Mouse (Mus musculus) neural tube, embryonic 12.5 days (tissue): Measurements from ENCODE around the gene Cyb5d1. TPM values are rescaled to one million over a fixed set of nuclear protein-coding genes. Genes with fewer than 3 reads are reported as not detected.
A peak's percentile ranks its signal among the peaks of the same experiment; 100 is the strongest.
"Not testable (repeated sequence)": the region's sequence is repeated elsewhere in the genome, so short reads cannot be mapped to it uniquely, and the experiment has no call there.

Experiments
- ATAC-seq: fragments of 200-750 bp; cut with Nextera tagmentation; 2 replicates; pipeline ENCODE4 v1.8.0; 2017; ENCODE audit warnings: low read depth, mild to moderate bottlenecking, moderate TSS enrichment, moderate library complexity; ENCODE audit not compliant: low FRiP score
- H3K27ac ChIP-seq: fragments of 300-500 bp; sonication (generic); 2 replicates; pipeline ENCODE4 v1.5.1; 2016
- H3K27me3 ChIP-seq: fragments of 300-500 bp; sonication (generic); replicated peaks from 2 replicates; pipeline ENCODE4 v1.6.1; 2016; ENCODE audit warnings: mild to moderate bottlenecking
- H3K36me3 ChIP-seq: fragments of 300-500 bp; sonication (generic); 2 replicates; pipeline ENCODE4 v1.6.1; 2016; ENCODE audit warnings: mild to moderate bottlenecking
- H3K4me1 ChIP-seq: fragments of 300-500 bp; sonication (generic); 2 replicates; pipeline ENCODE4 v1.6.1; 2016
- H3K4me2 ChIP-seq: fragments of 300-500 bp; sonication (generic); replicated peaks from 2 replicates; pipeline ENCODE4 v1.6.1; 2016; ENCODE audit warnings: mild to moderate bottlenecking
- H3K4me3 ChIP-seq: fragments of 300-500 bp; sonication (generic); 2 replicates; pipeline ENCODE4 v1.5.1; 2016
- H3K9ac ChIP-seq: fragments of 300-500 bp; sonication (generic); 2 replicates; pipeline ENCODE4 v1.6.1; 2016; ENCODE audit warnings: mild to moderate bottlenecking
- H3K9me3 ChIP-seq: fragments of 300-500 bp; sonication (generic); 2 replicates; pipeline ENCODE4 v1.6.1; 2016; ENCODE audit warnings: mild to moderate bottlenecking
- WGBS: fragments of 180-500 bp; shearing (Covaris S2); methylation state at CpG from one replicate; pipeline ENCODE4 v1.1.7; 2016; 5-methylcytosine and 5-hydroxymethylcytosine counted together
- polyA plus RNA-seq: library from polyadenylated mRNA; unstranded; fragments of >200 nt; fragmentation: Nextera tagmentation; extraction: Ambion mirVana; gene quantifications from 2 replicates; pipeline ENCODE4 v1.2.1, GENCODE M21; 2016

Cyb5d1 gene
- polyA plus RNA-seq, 1 experiment from 2014 or later = 49.9 TPM

DNA sequence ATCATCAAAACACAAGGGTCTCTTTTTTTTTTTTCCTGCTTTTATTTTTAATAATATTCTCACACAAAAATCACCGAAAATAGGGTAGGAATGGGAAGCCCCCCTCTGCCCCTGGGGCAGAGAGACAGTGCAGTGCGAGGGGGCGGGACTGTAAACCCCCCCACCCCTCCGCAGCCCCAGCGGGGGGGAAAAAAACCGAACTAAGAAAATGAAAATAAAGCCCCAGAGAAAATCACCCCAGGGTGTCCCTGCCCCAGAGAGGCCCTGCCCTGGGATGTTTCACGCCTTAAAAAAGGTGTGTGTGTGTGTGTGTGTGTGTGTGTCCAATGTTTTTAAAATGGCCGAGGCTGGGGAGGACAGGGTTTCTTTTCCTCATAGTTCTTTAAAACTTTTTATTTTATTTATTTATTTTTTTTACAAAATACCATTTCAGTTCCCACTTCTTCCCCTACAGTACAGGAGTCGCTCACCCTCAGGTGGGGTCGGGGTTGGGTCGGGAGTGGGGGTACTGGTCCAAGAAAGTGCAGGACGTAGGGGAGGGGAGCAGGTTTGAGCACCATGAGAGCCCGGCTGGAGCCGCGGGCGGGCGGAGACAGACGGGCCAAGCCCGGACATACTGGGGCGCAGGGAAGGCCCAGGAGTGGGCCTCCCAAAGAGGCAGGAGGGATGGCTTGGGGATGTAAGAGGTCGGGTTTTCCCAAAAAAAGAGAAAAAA, 3.2 kb upstream of the Cyb5d1 start:
- no peak for ATAC-seq
- Histone ChIP-seq H3K4me1 (peaks cover 42% of the 10 kb centered on the region), H3K4me2 (peak overlapping the region; percentile 79), H3K36me3 (peaks cover 47% of the 10 kb centered on the region), H3K4me3 (no peak overlapping the region), H3K27ac (no peak overlapping the region), H3K9me3 (no peaks in the 10 kb centered on the region), H3K9ac (peak overlapping the region; percentile 38; the same call in 1 of the 2 replicates), H3K27me3 (peaks cover 17% of the 10 kb centered on the region)
- 14% methylated on average over 21 of the region's 21 CpGs for whole genome bisulfite sequencing

- WGBS = 9% methylated on average over 16 of the region's 16 CpGs
- H3K4me1 ChIP-seq = peaks cover 42% of the 10 kb centered on the region
These were observed 2.6 kb upstream of the Cyb5d1 start, which contains the start of gene Tmem88 for GRCm38 (mm10) chr11:69398059-69398458. TSS of gene Tmem88 (minus strand) at chr11:69398234.

DNA sequence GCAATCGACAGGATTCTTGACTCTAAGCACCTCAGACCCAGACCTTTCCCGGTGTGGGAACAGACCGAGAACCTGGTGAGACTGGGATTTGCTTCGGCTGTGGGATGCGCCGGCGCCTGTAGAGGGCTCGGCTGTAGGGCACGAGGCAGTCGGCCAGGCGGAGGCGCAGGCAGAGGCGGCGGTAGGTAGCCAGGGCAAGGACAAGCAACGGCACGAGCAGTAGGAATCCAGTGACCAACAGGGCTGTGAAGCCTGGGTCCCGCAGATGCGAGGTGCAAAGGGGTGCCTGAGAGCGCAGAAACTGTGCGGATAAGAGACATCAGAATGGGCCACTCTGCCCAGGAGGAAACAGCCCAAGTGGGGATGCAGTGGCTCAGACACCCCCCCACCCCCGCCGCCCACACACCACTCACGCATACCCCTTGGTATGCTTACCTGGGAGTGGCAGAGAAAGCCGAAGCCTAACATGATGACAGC, 2.2 kb upstream of the Cyb5d1 start:
- H3K4me1 ChIP-seq = peaks cover 42% of the 10 kb centered on the region
- WGBS = 14% methylated on average over 24 of the region's 24 CpGs
- H3K4me3 ChIP-seq = peak overlapping the region; percentile 7

More at GRCm38 (mm10) chr11:69398059-69398458, 2.6 kb upstream of the Cyb5d1 start, which contains the start of gene Tmem88:
- Histone ChIP-seq H3K27me3 (peaks cover 17% of the 10 kb centered on the region), H3K9ac (peak within 1 kb of the TSS; percentile 82; the same call in 1 of the 2 replicates), H3K9me3 (no peaks in the 10 kb centered on the region), H3K27ac (no peak within 1 kb of the TSS), H3K4me3 (peak within 1 kb of the TSS; percentile 7), H3K36me3 (peaks cover 41% of the 10 kb centered on the region), H3K4me2 (peak within 1 kb of the TSS; percentile 79)
- ATAC-seq = no peak

DNA sequence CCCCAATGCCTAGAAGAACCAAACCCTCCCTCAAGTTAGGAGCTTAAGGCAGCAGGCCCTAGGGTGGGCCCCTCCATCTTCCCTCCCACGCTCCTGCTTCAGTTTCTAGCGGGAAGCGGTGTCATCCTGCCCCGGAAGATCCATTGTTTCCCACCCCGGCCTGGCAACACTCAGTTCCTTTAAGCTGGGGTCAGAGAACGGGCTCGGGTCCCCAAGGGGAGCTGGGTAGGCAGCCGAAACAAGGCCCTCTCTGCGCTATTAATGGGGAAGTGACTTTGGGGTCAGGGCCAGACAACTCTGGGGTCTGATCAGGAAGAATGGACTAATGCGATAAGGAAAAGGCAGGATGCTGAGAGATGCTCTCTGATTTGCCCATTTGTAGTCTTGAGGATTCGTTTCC, 1.3 kb upstream of the Cyb5d1 start:
- Histone ChIP-seq H3K27ac (no peak overlapping the region), H3K36me3 (peaks cover 32% of the 10 kb centered on the region), H3K4me2 (peak overlapping the region; percentile 79), H3K4me3 (peak overlapping the region; percentile 73; the same call in 1 of the 2 replicates), H3K9me3 (no peaks in the 10 kb centered on the region), H3K9ac (peak overlapping the region; percentile 82), H3K4me1 (peaks cover 42% of the 10 kb centered on the region), H3K27me3 (peaks cover 17% of the 10 kb centered on the region)
- ATAC-seq = no peak
- 26% methylated on average over 11 of the region's 11 CpGs for whole genome bisulfite sequencing

More for the DNA sequence above, 2.2 kb upstream of the Cyb5d1 start:
- peak overlapping the region; percentile 38; the same call in 1 of the 2 replicates for H3K9ac ChIP-seq
- peaks cover 37% of the 10 kb centered on the region for H3K36me3 ChIP-seq
- ATAC-seq = no peak
- H3K9me3 ChIP-seq = no peaks in the 10 kb centered on the region
- no peak overlapping the region for H3K27ac ChIP-seq
- H3K27me3 ChIP-seq = peaks cover 17% of the 10 kb centered on the region
- peak overlapping the region; percentile 79 for H3K4me2 ChIP-seq

DNA sequence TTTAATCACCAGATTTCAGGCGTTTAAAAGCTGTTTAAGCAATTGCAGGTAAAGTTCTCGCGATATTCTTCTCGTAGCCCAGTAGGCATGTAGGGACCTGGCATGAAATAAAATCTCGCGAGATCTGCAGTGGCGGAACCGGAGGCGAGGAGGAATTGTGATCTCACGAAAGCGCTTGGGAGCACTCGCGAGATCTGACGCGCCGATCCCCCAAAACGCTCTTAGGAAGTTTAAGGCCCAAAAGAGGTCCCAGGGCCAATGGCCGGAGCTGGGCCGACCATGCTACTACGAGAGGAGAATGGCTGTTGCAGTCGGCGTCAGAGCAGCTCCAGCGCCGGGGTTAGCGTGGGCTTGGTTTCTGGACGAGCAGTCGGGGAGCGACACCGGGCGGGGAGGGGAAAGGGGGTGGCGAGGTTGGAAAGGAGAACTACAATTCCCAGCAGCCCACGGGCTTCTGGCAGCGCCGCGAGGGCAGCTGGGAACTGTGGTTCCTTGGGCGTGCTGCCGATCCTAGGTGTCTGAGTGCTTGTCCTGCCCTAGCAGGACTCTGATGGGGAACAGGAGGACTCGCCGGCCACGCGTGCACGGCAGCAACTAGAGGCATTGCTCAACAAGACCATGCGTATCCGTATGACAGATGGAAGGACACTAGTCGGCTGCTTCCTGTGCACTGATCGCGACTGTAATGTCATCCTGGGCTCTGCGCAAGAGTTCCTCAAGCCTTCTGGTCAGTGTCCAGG, 373 bp upstream of the Cyb5d1 start:
- peaks cover 38% of the 10 kb centered on the region for H3K4me1 ChIP-seq
- H3K9ac ChIP-seq = peak overlapping the region; percentile 82
- peak overlapping the region; percentile 85; the same call in 1 of the 2 replicates for H3K27ac ChIP-seq
- under 1% methylated on average over 48 of the region's 48 CpGs for WGBS
- H3K36me3 ChIP-seq = peaks cover 22% of the 10 kb centered on the region
- H3K9me3 ChIP-seq = no peaks in the 10 kb centered on the region
- ATAC-seq = peak; percentile 86
- peak overlapping the region; percentile 73 for H3K4me3 ChIP-seq
- peaks cover 15% of the 10 kb centered on the region for H3K27me3 ChIP-seq
- peak overlapping the region; percentile 79 for H3K4me2 ChIP-seq

- not testable (repeated sequence) for H3K27me3 ChIP-seq, ATAC-seq, H3K9me3 ChIP-seq, H3K27ac ChIP-seq
- H3K4me1 ChIP-seq = peaks cover 32% of the 10 kb centered on the region
- H3K36me3 ChIP-seq = peaks cover 11% of the 10 kb centered on the region
- H3K9ac ChIP-seq = peak overlapping the region; percentile 82
- H3K4me2 ChIP-seq = peak overlapping the region; percentile 79
- H3K4me3 ChIP-seq = peak overlapping the region; percentile 73
- 2% methylated on average over 31 of the region's 31 CpGs for WGBS
These were observed 752 bp downstream of the Cyb5d1 start for GRCm38 (mm10) chr11:69394591-69395167.

- ATAC-seq = no peak
- Histone ChIP-seq H3K36me3 (peaks cover 3% of the 10 kb centered on the region; the same call in 1 of the 2 replicates), H3K4me3 (no peak overlapping the region), H3K27me3 (no peaks in the 10 kb centered on the region), H3K9ac (no peak overlapping the region), H3K9me3 (no peaks in the 10 kb centered on the region), H3K4me2 (0 out of 2 replicates have a peak overlapping the region, but pooled peaks have one; percentile 9), H3K27ac (no peak overlapping the region), H3K4me1 (peaks cover 4% of the 10 kb centered on the region)
- WGBS = 54% methylated on average over 10 of the region's 10 CpGs
These were observed 4.9 kb downstream of the Cyb5d1 start for GRCm38 (mm10) chr11:69390400-69391034.

DNA sequence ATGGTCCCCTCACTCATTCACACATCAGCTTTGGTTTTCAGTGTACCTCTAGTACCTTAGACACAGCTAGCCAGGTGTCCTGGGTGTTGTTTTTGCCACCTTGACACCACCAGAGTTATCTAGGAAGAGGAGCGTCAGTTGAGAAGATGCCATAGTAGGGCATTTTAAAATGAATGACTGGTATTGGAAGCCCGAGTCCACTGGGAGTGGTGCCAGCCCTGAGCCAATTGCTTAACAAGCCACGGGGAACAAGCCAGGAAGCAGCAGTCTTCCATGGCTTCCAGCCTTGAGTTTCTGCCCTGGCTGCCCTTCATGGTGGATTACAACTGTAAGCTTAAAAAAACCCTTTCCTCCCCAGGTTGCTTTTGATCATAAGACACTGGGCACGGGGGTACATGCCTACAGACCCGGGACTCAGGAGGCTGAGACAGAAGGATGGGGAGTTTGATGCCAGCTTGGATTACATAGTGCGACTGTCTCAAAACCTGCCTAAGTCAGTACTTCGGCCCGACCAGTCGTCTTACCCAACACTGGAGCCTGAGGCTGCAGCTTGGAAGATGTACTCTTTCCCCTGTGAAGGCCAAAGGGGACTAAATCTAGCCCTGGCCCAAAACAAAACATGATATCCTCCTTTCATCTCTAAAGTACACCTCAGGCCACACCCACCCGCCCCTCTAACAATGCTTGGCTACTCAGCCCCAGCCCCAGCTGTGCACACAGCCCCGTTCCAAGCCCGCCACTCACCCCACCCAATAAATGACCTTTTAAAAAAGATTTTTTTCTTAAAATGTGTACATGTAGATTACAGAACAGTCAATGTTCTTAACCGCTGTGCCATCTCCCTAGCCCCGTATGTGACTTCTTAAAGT, 5.7 kb downstream of the Cyb5d1 start:
- Histone ChIP-seq H3K36me3 (peaks cover 3% of the 10 kb centered on the region; the same call in 1 of the 2 replicates), H3K9ac (no peak overlapping the region), H3K27me3 (no peaks in the 10 kb centered on the region), H3K4me3 (no peak overlapping the region), H3K4me2 (0 out of 2 replicates have a peak overlapping the region, but pooled peaks have one; percentile 9), H3K4me1 (peaks cover 4% of the 10 kb centered on the region), H3K9me3 (no peaks in the 10 kb centered on the region), H3K27ac (no peak overlapping the region)
- no peak for ATAC-seq
- 63% methylated on average over 14 of the region's 14 CpGs for WGBS

GRCm38 (mm10) chr11:69388680-69389079, 6.8 kb downstream of the Cyb5d1 start:
- ATAC-seq = no peak
- Histone ChIP-seq H3K4me2 (no peak overlapping the region), H3K9me3 (no peaks in the 10 kb centered on the region), H3K36me3 (peaks cover 3% of the 10 kb centered on the region; the same call in 1 of the 2 replicates), H3K4me1 (no peaks in the 10 kb centered on the region), H3K27ac (no peak overlapping the region), H3K27me3 (no peaks in the 10 kb centered on the region), H3K4me3 (no peak overlapping the region), H3K9ac (no peak overlapping the region)
- 98% methylated on average over 4 of the region's 4 CpGs for WGBS

- H3K27me3 ChIP-seq = no peaks in the 10 kb centered on the region
- ATAC-seq = no peak
These were observed 8.7 kb downstream of the Cyb5d1 start for GRCm38 (mm10) chr11:69386758-69387157.

DNA sequence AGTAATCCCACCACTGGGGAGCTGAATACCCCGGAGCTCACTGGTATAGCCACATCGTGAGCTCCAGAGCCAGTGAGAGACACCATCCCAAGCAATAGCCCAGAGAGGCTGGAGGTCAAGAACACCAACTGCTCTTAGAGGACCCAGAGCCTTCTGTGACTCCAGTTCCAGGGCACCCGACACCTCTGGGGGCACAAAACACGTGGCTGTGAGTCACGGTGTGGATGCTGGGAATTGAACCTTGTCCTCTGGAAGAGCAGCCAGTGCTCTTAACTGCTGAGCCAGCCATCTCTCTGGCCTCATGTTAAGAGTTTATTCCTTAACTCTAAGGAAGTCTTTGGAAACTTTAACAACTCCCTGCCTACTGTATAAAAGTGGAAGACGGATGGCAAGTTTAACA, 10.5 kb downstream of the Cyb5d1 start:
- no peak overlapping the region for H3K9ac ChIP-seq

More at GRCm38 (mm10) chr11:69386758-69387157, 8.7 kb downstream of the Cyb5d1 start:
- no peak overlapping the region for H3K4me3 ChIP-seq
- H3K36me3 ChIP-seq = no peaks in the 10 kb centered on the region
- 85% methylated on average over 7 of the region's 7 CpGs for WGBS
- H3K4me2 ChIP-seq = no peak overlapping the region
- no peak overlapping the region for H3K9ac ChIP-seq
- H3K4me1 ChIP-seq = no peaks in the 10 kb centered on the region
- H3K9me3 ChIP-seq = no peaks in the 10 kb centered on the region
- no peak overlapping the region for H3K27ac ChIP-seq

More for the DNA sequence above, 10.5 kb downstream of the Cyb5d1 start:
- H3K27me3 ChIP-seq = no peaks in the 10 kb centered on the region
- no peak overlapping the region for H3K27ac ChIP-seq
- H3K4me1 ChIP-seq = no peaks in the 10 kb centered on the region
- no peaks in the 10 kb centered on the region for H3K36me3 ChIP-seq
- ATAC-seq = no peak
- no peaks in the 10 kb centered on the region for H3K9me3 ChIP-seq
- no peak overlapping the region for H3K4me2 ChIP-seq
- H3K4me3 ChIP-seq = no peak overlapping the region
- 88% methylated on average over 6 of the region's 6 CpGs for WGBS
